Mouse (Mus musculus) CH12F3 (cell line): Measurements from ENCODE around the gene Nt5c.
"Not testable (repeated sequence)": the region's sequence is repeated elsewhere in the genome, so short reads cannot be mapped to it uniquely, and the experiment has no call there.

ENCODE experiments used
- in situ Hi-C: fragments of 300-500 bp; cut with MboI; formaldehyde crosslinking; loops from 2 replicates; pipeline ENCODE4 v1.14.3; 2020; ENCODE audit warnings: low sequenced_read_pairs

Nt5c gene

DNA sequence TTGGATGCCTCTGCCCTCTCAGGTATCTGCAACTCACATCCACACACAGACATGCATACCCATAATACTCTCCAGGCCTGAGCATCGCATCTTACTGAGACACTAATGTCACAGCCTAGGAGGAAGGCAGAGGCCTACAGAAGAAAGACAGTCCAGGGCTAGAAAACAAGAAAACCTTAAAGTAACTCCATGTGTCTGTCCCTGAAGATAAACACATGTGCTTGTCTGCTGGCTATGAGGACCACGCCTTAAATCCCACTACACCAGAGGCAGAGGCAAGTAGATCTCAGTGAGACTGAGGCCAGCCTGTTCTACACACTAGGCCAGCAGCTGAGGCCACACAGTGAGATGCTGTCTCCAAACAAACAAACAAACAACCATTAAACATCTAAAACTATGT is 19.5 kb upstream of the Nt5c start:
- in situ Hi-C loops: no loop called here

GRCm38 (mm10) chr11:115510507-115510888 is 18.8 kb upstream of the Nt5c start:
- in situ Hi-C loops: no loop called here

DNA sequence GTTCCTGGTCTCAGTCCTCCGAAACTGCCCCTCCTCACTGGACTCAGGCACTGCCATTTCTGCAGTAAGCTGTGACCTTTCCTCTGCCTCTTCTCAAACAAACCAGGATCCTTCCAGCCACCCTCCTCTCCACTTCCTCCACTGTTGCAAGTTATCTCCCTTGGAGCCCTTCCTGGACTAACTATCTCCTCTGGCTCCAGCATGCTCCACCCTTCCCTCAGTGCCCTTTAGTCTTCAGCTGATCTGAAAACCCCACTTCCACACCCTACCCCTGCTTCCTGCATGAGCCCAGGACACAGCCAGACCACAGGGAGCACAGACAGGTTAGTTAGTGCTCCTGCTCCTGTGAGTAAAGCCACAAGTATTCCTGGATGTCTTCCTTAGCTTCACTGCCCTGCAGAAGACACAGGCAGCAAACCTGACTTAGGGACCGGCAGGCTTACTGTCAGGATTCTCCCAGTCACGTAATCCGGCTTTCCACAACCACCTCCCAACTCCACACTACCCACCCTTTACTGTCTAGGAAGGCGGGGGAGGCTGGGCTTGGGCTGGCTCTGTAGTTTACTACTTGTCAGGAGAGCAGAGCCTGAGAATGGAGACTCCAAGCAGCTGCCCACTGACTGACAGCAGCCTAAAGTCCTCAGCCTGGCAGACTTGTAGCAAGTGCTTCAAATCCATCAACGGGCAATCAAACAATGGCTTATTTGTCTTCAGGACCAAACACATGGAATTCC is 18.3 kb upstream of the Nt5c start:
- in situ Hi-C loops: no loop called here

GRCm38 (mm10) chr11:115508061-115508460 is 16.4 kb upstream of the Nt5c start:
- in situ Hi-C loops: no loop called here

DNA sequence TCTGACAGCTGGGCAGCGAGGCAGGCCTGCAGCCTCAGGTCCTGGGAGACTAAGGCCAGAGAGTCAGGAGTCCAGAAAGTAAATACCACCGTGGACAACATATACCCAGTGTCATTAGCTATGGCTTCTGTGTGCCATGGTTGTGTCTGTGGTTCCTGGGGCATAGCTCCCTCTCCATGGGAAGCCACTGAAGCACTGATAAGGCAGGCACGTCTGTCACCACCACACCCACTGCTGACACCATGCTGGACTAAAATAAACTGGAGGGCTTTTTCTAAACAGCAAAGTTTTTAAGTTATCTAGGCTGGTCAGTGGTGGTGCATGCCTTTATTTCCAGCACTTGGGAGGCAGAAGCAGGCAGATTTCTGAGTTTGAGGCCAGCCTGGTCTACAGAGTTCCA is 14.9 kb upstream of the Nt5c start:
- in situ Hi-C loops: no loop called here

GRCm38 (mm10) chr11:115502636-115503035 is 11.0 kb upstream of the Nt5c start:
- in situ Hi-C loops: no loop called here

DNA sequence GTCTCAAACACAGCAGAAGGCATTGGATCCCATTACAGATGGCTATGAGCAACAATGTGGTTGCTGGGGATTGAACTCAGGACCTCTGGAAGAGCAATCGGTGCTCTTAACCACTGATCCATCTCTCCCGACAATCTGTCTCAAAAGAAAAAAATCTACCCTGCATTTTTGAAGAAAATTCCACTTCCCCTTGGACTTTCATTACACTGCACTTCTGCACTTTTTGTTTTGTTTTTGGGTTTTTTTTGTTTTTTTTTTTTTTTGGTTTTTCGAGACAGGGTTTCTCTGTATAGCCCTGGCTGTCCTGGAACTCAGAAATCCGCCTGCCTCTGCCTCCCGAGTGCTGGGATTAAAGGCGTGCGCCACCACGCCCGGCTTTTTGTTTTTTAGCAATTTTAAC is 4.9 kb upstream of the Nt5c start:
- in situ Hi-C loops: not testable (repeated sequence)

DNA sequence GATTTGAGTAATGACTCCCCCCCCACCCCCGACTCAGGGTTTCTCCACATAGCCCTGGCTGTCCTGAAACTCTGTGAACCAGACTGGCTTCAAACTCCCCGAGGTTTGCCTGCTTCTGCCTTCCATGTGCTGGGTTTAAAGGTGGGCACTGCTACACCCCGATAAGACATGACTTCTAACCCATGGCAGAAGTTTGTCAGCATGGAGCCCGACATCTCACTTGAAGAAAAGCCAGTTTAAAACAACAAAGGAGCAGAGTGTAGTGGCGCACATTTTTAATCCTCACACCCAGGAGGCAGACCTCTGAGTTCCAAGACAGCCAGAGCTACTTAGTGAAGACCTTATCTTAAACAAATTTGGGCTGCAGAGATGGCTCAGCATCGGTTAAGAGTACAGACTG is 725 bp upstream of the Nt5c start:
- in situ Hi-C loops: no loop called here

- in situ Hi-C loops: no loop called here
Measured at GRCm38 (mm10) chr11:115490441-115491355, 964 bp downstream of the Nt5c start.

GRCm38 (mm10) chr11:115488551-115489104 is 3.0 kb downstream of the Nt5c start:
- in situ Hi-C loops: no loop called here

DNA sequence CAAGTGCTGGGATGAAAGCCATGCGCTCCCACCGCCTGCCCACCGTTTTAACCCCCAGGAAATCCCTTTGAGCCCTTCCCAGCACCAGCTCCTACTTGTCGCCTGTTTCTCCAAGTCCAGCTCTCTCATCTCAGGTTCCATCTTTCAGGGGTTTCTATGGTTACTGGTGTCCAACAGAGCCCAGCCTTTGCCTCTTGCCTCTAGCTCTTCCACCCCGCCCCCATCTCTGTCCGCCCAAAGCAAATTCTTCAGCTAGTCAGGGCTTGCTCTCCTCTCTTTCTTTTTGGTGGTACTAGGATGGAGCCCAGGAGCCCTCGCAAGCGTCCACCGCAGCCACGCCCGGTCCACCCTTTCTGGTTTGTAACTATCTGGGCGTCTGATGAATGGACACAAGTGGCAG is 6.5 kb downstream of the Nt5c start:
- in situ Hi-C loops: no loop called here

- in situ Hi-C loops: no loop called here
Measured at GRCm38 (mm10) chr11:115483726-115484125, 7.9 kb downstream of the Nt5c start.

DNA sequence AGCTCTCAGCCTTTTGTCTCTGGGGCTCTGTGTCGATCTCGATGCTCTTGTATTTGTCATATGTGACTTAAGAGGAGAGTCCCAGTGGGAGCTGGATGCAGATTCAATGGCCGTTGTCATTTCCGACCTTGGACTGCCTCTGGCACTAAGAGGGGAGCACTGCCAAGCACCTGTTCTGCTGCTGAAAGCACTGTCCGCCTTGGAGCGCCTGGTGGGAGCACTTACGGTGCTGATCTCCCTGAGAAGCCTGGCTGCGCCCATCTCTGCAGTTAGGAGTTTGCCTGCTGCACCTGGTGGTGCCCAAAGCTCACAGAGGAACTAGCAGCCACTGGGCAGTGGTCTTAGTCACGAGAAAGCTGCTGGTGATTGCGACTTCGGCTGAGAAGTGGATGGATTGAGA is 8.4 kb downstream of the Nt5c start:
- in situ Hi-C loops: no loop called here

- in situ Hi-C loops: no loop called here
Measured at GRCm38 (mm10) chr11:115481553-115482259, 10.0 kb downstream of the Nt5c start.

GRCm38 (mm10) chr11:115478296-115478938 is 13.2 kb downstream of the Nt5c start:
- in situ Hi-C loops: no loop called here

GRCm38 (mm10) chr11:115477388-115477787 is 14.3 kb downstream of the Nt5c start:
- in situ Hi-C loops: not testable (repeated sequence)

- in situ Hi-C loops: not testable (repeated sequence)
Measured at GRCm38 (mm10) chr11:115476630-115477029, 15.0 kb downstream of the Nt5c start.

DNA sequence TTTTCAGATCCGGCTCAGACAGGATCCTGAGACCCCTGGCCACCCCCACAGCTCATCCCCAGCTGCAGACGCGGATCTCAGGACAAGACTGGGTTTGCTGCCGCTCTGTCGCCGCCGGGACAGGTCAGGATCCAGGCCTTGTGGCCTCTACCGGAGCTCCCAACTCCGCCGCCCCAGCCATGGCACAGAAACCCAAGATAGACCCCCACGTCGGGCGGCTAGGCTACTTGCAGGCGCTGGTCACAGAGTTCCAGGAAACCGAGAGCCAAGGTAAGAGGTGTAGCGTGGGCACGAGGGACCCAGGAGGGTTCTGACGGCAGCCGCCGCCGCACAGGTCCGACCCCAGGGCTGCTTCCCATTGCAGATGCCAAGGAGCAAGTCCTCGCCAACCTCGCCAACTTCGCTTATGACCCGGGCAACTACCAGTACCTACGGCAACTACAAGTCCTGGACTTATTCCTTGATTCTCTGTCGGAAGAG is 15.9 kb downstream of the Nt5c start:
- in situ Hi-C loops: no loop called here

- in situ Hi-C loops: no loop called here
Measured at GRCm38 (mm10) chr11:115475025-115475757, 16.5 kb downstream of the Nt5c start, which contains the start of gene Armc7. Armc7 (plus strand) TSS chr11:115475667.
